Mouse (Mus musculus) midbrain, embryonic 11.5 days (tissue): ENCODE results near the gene Dock2. TPM values are rescaled to one million over a fixed set of nuclear protein-coding genes. Genes with fewer than 3 reads are reported as not detected.
A peak's percentile ranks its signal among the peaks of the same experiment; 100 is the strongest.

Source experiments
- ATAC-seq: fragments of 200-750 bp; cut with Nextera tagmentation; 2 replicates; pipeline ENCODE4 v1.8.0; 2017; ENCODE audit warnings: moderate TSS enrichment, moderate library complexity; ENCODE audit not compliant: low FRiP score
- DNase-seq: peaks from one replicate; pipeline ENCODE4 v3.0.0; 2015; ENCODE audit warnings: low spot score; ENCODE audit errors: missing footprints
- H3K27ac ChIP-seq: fragments of 300-500 bp; sonication (generic); 2 replicates; pipeline ENCODE4 v1.5.1; 2014; ENCODE audit warnings: low read depth, low read length
- H3K27me3 ChIP-seq: fragments of 300-500 bp; sonication (generic); 2 replicates; pipeline ENCODE4 v1.6.1; 2014; ENCODE audit warnings: mild to moderate bottlenecking, low read length, moderate library complexity, mixed read lengths; ENCODE audit not compliant: control insufficient read depth, insufficient read depth
- H3K36me3 ChIP-seq: fragments of 300-500 bp; sonication (generic); 2 replicates; pipeline ENCODE4 v1.6.1; 2014; ENCODE audit warnings: mild to moderate bottlenecking, low read length, moderate library complexity, mixed read lengths; ENCODE audit not compliant: control insufficient read depth, insufficient read depth
- H3K4me1 ChIP-seq: fragments of 300-500 bp; sonication (generic); 2 replicates; pipeline ENCODE4 v1.6.1; 2014; ENCODE audit warnings: low read length; ENCODE audit not compliant: control insufficient read depth, insufficient read depth
- H3K4me2 ChIP-seq: fragments of 300-500 bp; sonication (generic); 2 replicates; pipeline ENCODE4 v1.6.1; 2014; ENCODE audit warnings: mild to moderate bottlenecking, moderate library complexity
- H3K4me3 ChIP-seq: fragments of 300-500 bp; sonication (generic); 2 replicates; pipeline ENCODE4 v1.5.1; 2014; ENCODE audit warnings: low read depth, low read length
- H3K9ac ChIP-seq: fragments of 300-500 bp; sonication (generic); 2 replicates; pipeline ENCODE4 v1.6.1; 2014; ENCODE audit warnings: low read length
- H3K9me3 ChIP-seq: fragments of 300-500 bp; sonication (generic); 2 replicates; pipeline ENCODE4 v1.6.1; 2016; ENCODE audit warnings: low read length; ENCODE audit not compliant: control insufficient read depth
- WGBS: fragments of 180-500 bp; shearing (Covaris S2); extraction: QIAGEN DNeasy Blood & Tissue Kit; methylation state at CpG from one replicate; pipeline ENCODE4 v1.1.7; 2014; 5-methylcytosine and 5-hydroxymethylcytosine counted together
- polyA plus RNA-seq: library from polyadenylated mRNA; unstranded; fragments of >200 nt; fragmentation: Nextera tagmentation; extraction: Ambion mirVana; gene quantifications from 2 replicates; pipeline ENCODE4 v1.2.1, GENCODE M21; 2014

Gene Dock2
- polyA plus RNA-seq, 1 experiment from 2014 or later, result 0.79 TPM

DNA sequence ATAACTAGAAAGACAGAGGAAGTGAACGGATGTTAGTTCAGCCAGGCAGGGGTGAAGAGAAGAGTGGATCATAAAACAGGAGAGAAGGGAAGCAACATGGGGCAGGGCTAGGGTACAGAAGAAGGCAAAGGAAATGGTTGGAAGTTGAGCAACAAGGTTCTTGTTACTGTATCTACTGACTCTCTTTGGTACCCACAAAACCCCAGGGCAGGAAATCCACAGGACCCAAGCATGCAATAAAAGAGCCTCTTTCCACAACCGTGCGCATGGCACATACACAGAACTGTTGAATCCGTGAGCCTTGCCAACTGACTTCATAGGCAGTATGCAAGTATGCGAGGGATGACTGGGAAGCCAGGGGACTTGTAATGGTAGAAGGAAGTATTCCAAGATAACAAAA is 76.3 kb downstream of the Dock2 start:
- Histone ChIP-seq H3K4me3 (no peak overlapping the region), H3K27ac (no peak overlapping the region), H3K27me3 (no peaks in the 10 kb centered on the region), H3K4me2 (no peak overlapping the region), H3K9me3 (no peaks in the 10 kb centered on the region), H3K36me3 (no peaks in the 10 kb centered on the region), H3K4me1 (no peaks in the 10 kb centered on the region), H3K9ac (no peak overlapping the region)
- WGBS, result 93% methylated on average over 5 of the region's 5 CpGs
- no peak for ATAC-seq
- DNase-seq, result no peak

DNA sequence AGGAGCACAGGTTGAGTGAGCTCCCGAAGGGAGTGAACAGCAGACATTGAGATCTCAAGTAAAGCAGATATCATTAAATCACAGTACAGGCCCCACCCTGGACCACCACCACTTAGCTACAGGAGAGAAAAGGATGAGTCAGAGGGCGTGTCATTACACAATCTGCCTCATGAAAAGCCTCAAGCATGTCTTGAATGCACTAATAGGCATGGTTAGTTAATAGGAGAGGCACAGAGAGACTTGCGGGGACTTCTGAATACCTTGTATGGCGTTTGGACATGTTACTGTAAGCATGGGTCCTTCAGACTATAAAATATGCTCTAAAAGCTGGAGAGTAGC is 78.6 kb downstream of the Dock2 start:
- ATAC-seq (no peak), DNase-seq (no peak)
- H3K4me3 ChIP-seq, result no peak overlapping the region
- no peak overlapping the region for H3K27ac ChIP-seq
- WGBS, result 84% methylated on average over 4 of the region's 4 CpGs
- no peaks in the 10 kb centered on the region for H3K36me3 ChIP-seq
- H3K4me1 ChIP-seq, result no peaks in the 10 kb centered on the region
- H3K9me3 ChIP-seq, result no peaks in the 10 kb centered on the region
- no peak overlapping the region for H3K4me2 ChIP-seq
- H3K9ac ChIP-seq, result no peak overlapping the region
- H3K27me3 ChIP-seq, result no peaks in the 10 kb centered on the region

DNA sequence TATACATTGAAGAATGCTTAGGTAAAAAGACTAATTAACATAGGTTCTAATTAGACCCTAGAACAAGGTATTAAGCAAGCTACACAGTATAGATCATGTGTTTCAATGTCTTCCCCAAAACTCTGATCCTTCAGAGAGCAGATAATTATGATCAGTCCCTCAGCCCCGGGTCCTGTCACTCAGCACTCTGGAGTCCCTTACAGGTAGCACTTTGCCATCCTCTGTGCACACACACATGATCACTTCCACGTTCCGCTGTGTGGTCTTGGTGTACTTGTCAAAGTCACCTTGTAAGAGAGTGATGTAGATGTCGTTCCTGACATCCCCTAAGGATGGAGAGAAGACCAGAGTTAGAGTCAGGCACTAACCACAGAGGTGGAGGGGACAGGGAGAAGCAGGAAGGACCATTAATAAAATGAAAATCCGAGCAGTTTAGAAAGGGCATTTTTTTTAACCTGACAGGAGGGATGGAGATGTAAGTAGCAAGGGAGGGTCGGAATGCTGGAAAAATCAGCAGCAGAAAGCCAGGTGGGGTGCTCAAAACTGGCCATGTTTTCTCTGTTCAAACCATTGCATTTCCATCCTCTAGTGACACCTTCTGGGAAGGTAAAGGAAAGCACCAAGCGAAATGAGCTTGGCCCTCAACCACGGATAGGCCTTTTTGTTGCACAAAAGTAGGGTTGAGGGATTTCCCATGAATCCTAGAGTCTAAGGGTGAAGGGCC is 79.1 kb downstream of the Dock2 start:
- Histone ChIP-seq H3K4me3 (no peak overlapping the region), H3K27me3 (no peaks in the 10 kb centered on the region), H3K27ac (no peak overlapping the region), H3K4me2 (no peak overlapping the region), H3K9me3 (no peaks in the 10 kb centered on the region), H3K4me1 (no peaks in the 10 kb centered on the region), H3K9ac (no peak overlapping the region), H3K36me3 (no peaks in the 10 kb centered on the region)
- 65% methylated on average over 8 of the region's 8 CpGs for WGBS
- DNase-seq, result no peak
- ATAC-seq, result no peak

DNA sequence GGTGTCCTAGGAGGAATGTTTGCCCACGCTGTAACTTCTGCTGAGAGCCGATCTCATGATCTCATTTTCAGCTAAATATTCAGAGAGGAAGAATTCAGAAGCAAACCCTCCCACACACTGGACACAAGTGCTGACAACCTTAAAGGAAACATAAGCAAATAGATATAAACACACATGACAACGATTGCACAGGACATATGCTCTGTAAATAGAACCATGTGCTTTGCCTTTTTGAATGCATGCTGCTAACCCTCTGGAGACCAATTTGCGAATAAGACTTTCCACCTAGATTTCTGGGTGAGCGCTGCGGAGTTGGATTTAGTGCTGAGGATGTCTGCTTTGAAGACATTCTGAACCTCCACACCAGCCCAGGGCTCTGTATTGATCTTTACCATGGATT is 79.8 kb downstream of the Dock2 start:
- no peaks in the 10 kb centered on the region for H3K4me1 ChIP-seq
- 73% methylated on average over 6 of the region's 6 CpGs for WGBS
- no peak overlapping the region for H3K4me3 ChIP-seq
- ATAC-seq (no peak), DNase-seq (no peak)
- H3K9ac ChIP-seq, result no peak overlapping the region
- H3K4me2 ChIP-seq, result no peak overlapping the region
- no peaks in the 10 kb centered on the region for H3K9me3 ChIP-seq
- no peak overlapping the region for H3K27ac ChIP-seq
- H3K27me3 ChIP-seq, result no peaks in the 10 kb centered on the region
- no peaks in the 10 kb centered on the region for H3K36me3 ChIP-seq

DNA sequence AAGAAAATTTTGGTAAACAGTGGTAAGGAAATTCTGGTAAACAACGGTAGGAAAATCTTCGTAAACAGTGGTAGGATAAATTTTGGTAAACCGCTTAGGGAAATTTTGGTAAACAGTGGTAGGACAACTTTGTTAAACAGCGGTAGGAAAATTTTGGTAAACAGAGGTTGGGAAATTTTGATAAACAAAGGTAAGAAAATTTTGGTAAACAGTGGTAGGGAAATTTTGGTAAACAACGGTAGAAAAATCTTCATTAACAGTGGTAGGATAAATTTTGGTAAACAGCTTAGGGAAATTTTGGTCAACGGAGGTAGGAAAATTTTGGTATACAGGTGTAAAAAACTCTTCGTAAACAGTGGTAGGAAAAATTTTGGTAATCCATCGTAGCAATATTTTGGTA is 101.9 kb downstream of the Dock2 start:
- ATAC-seq, result 0 out of 2 replicates have a peak, but pooled peaks have one; percentile 38
- 52% methylated on average over 8 of the region's 8 CpGs for WGBS
- no peaks in the 10 kb centered on the region for H3K9me3 ChIP-seq
- no peak overlapping the region for H3K4me2 ChIP-seq
- no peak overlapping the region for H3K27ac ChIP-seq
- no peak overlapping the region for H3K4me3 ChIP-seq
- H3K9ac ChIP-seq, result no peak overlapping the region
- no peaks in the 10 kb centered on the region for H3K4me1 ChIP-seq
- H3K27me3 ChIP-seq, result no peaks in the 10 kb centered on the region
- H3K36me3 ChIP-seq, result no peaks in the 10 kb centered on the region
- peak; percentile 97 for DNase-seq

DNA sequence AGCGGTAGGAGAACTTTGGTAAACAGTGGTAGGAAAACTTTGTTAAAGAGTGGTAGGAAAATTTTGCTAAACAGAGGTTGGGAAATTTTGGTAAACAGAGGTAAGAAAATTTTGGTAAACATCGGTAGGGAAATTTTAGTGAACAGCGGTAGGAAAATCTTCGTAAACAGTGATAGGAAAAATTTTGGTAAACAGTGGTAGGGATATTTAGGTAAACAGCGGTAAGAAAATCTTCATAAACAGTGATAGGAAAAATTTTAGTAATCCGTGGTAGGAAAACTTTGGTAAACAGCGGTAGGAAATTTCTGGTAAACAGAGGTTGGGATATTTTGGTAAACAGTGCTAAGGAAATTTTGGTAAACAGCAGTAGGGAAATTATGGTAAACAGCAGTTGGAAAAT is 239.1 kb downstream of the Dock2 start:
- Histone ChIP-seq H3K36me3 (no peaks in the 10 kb centered on the region), H3K27me3 (no peaks in the 10 kb centered on the region), H3K4me2 (no peak overlapping the region), H3K9ac (no peak overlapping the region), H3K4me1 (no peaks in the 10 kb centered on the region), H3K9me3 (peaks cover 4% of the 10 kb centered on the region), H3K27ac (no peak overlapping the region), H3K4me3 (no peak overlapping the region)
- ATAC-seq (no peak), DNase-seq (no peak)
- 81% methylated on average over 7 of the region's 7 CpGs for WGBS

DNA sequence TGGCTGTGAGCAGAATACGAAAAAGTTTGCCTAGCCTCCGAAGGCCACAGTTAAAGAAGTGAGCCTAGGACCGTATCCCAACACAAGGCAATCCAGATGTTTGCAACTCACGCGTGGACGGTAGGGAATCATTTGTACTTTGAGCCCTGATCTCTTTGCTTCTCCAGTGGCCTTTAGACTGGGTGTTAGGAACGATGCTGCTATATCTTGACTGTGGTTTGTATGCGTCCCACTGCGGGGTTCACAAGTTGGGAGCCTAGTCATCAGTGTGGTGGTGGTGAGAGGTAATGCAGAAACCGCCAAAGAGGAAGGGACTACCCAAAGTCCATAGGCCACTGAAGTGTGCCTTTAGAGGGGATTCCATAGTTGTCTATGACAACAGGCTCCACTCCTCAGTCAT is 251.6 kb downstream of the Dock2 start:
- Histone ChIP-seq H3K4me2 (no peak overlapping the region), H3K4me1 (no peaks in the 10 kb centered on the region), H3K9ac (no peak overlapping the region), H3K27ac (no peak overlapping the region), H3K9me3 (no peaks in the 10 kb centered on the region), H3K27me3 (no peaks in the 10 kb centered on the region), H3K36me3 (no peaks in the 10 kb centered on the region), H3K4me3 (no peak overlapping the region)
- no peak for DNase-seq
- no peak for ATAC-seq
- 93% methylated on average over 10 of the region's 10 CpGs for WGBS

DNA sequence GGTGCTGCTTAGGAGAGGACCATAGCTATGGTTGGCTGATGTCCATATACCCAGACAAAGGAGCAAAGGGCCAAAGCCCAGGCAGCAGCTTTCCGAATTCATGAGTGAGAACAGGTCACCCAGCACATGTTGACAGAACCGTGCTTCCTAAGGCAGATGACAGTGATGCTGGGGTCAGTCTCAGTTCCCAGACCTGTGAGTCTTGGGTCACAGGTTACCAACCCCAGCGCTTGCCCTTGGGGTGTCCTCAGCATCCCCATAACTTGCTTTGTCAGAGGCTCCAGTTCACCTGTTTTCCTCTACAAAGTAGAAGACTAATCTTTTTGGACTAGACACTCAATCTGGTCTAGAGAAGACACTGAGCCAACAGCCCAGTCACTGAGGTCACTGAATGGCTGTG is 252.7 kb downstream of the Dock2 start:
- ATAC-seq, result no peak
- Histone ChIP-seq H3K27ac (no peak overlapping the region), H3K4me3 (no peak overlapping the region), H3K9ac (no peak overlapping the region), H3K9me3 (no peaks in the 10 kb centered on the region), H3K4me2 (no peak overlapping the region), H3K36me3 (no peaks in the 10 kb centered on the region), H3K27me3 (no peaks in the 10 kb centered on the region), H3K4me1 (no peaks in the 10 kb centered on the region)
- WGBS, result 97% methylated on average over 3 of the region's 3 CpGs
- DNase-seq, result no peak

DNA sequence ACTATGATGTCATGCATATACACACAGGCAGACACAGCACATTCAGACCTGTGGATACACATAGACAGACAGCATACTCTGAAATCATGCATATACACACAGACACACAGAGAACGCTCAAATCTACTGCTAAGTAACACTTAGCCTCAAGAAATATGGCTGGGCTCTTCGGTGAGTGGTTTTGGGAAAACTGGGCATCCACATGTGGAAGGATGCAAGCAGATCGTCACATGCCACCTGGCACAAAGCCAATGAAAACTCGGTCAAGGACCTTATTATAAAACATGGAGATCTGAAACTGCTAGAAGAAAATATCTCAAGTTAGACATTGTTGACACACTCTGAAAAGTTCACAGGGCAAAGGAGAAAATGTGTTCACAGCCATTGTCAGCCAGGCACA is 255.7 kb downstream of the Dock2 start:
- no peaks in the 10 kb centered on the region for H3K4me1 ChIP-seq
- 93% methylated on average over 4 of the region's 4 CpGs for WGBS
- DNase-seq (no peak), ATAC-seq (no peak)
- H3K9ac ChIP-seq, result no peak overlapping the region
- H3K4me2 ChIP-seq, result no peak overlapping the region
- H3K36me3 ChIP-seq, result no peaks in the 10 kb centered on the region
- no peak overlapping the region for H3K4me3 ChIP-seq
- no peak overlapping the region for H3K27ac ChIP-seq
- H3K27me3 ChIP-seq, result no peaks in the 10 kb centered on the region
- H3K9me3 ChIP-seq, result no peaks in the 10 kb centered on the region
